Mouse (Mus musculus) testis, adult 2 months (tissue): ENCODE measurements at regions not wholly inside any gene's neighbourhood (a gene's known extent, or its start where the extent isn't known, plus 50 kb on each side); places are given as distances from the start of the nearest gene placed in this dataset.

ENCODE experiments used
- CTCF ChIP-seq: fragments of 200-500 bp; IDR thresholded peaks from 2 replicates; pipeline ENCODE4 v1.5.1; 2012; ENCODE audit warnings: low read depth, mild to moderate bottlenecking, inconsistent platforms, low read length, moderate library complexity; ENCODE audit not compliant: control insufficient read depth, insufficient read depth, insufficient replicate concordance
- POLR2A ChIP-seq: fragments of 200-500 bp; IDR thresholded peaks from 2 replicates; pipeline ENCODE4 v1.6.1; 2012; ENCODE audit warnings: low read depth, mild to moderate bottlenecking, inconsistent platforms, low read length, moderate library complexity; ENCODE audit not compliant: control insufficient read depth

- TF ChIP-seq POLR2A (no peak), CTCF (no peak)
Measured at GRCm38 (mm10) chr16:24143894-24144293, 155.2 kb upstream of the Bcl6 start.
